Mouse (Mus musculus) layer of hippocampus, postnatal 10 days (tissue): ENCODE measurements around the gene Stk25. TPM values are rescaled to one million over a fixed set of nuclear protein-coding genes. Genes with fewer than 3 reads are reported as not detected.
A peak's percentile ranks its signal among the peaks of the same experiment; 100 is the strongest.

Experiments used
- DNase-seq, 2 experiments: peaks; one replicate each; pipeline ENCODE4 v3.0.0; 2021; ENCODE audit warnings: low spot score in 2 of 2
- total RNA-seq, 2 experiments: library from RNA; stranded (reverse); gene quantifications; 2 replicates each; pipeline ENCODE4 v1.2.3; 2021

Stk25 gene
- total RNA-seq, 2 experiments from 2014 or later = 353 to 378 TPM

DNA sequence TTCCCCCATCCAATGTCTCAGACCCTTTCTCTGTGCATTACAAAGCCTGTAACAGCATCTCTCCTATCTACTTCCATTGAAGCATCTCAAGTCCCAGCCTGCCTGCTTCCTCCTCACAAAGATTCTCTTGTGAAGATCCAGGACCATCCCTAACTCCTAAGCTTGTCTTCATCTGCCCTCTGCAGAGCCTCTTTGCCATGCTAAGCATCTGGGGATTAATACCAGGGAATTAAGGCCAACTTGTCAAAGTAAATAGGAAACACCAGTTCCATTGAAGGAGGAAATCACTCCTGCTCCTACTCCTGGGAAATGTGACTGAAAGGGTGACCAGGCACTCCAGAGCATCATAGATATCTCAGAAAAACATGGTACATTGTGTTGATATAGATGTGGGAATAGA lies 11.5 kb upstream of the Stk25 start:
- DNase-seq = no peak

- DNase-seq = peak; percentile 74 to 81
Observed at GRCm38 (mm10) chr1:93668791-93669548, 10.5 kb upstream of the Stk25 start.

GRCm38 (mm10) chr1:93667760-93668400 lies 9.4 kb upstream of the Stk25 start:
- DNase-seq = no peak

DNA sequence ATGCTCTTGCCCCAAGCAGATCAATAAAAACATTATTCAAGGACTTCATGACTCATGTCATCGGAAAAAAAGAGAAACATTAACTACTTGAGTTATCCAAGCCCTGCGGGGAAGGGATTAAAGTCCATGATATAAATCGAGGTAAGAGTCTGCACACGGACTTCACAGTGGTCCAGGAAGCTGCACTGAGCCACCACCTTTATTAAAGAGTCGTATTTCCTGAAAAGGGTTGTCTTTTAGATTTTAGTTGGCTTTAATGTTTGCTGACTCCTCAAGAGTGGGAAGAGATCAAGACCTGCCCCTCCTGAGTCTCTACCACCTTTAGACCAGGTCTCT lies 1.5 kb downstream of the Stk25 start:
- DNase-seq = no peak

DNA sequence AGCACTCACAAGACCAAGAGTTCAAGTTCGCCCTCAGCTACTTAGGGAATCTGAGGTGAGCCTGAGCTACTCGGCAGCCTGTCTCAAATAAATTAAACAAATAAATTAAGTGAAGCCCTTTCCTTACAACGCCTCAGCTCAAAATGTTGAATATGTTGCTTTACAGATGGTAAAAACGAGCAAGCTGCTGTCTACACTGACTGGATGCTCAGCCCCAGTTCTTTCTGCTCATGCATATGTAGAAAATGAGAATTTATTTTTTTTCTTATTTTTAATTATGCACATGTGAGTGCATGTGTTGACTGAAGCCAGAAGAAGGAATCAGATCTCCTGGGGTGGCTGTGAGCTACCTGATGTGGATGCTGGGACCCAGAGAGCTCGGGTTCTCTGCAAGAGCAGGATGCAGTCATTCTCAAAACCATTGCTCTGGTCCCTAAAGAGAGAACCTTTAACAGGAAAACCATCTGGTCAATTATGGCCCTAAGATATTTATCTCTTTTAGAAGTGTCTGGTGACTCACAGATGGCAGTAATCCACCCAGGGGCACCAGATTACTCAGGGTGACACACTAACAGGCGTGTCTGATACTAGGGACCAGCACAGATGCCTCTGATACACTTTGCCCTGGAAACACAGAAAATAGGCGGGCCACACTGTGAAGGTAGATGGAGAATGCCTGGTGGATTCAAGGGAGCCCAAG lies 2.0 kb downstream of the Stk25 start:
- no peak for DNase-seq

- DNase-seq = no peak
Observed at GRCm38 (mm10) chr1:93654798-93655197, 3.7 kb downstream of the Stk25 start.

DNA sequence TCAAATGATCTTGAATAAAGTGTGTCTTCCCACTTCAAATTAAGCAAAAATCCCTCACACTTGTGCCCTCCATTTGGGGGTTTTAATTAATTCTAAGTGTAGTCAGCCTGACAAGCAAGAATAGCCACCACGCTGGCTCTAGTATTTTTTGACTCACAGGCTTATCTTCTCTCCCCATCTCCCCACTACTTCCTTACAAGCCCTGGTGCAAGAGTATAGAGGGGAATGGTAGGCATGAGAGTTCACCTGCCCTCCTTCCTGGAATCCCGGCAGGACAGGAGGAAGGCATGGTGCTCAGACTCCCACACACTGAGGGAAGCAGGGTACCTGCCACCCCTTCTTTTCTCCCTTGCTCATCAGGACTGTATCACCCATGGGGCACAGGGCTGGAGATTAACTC lies 4.2 kb downstream of the Stk25 start:
- DNase-seq = no peak

DNA sequence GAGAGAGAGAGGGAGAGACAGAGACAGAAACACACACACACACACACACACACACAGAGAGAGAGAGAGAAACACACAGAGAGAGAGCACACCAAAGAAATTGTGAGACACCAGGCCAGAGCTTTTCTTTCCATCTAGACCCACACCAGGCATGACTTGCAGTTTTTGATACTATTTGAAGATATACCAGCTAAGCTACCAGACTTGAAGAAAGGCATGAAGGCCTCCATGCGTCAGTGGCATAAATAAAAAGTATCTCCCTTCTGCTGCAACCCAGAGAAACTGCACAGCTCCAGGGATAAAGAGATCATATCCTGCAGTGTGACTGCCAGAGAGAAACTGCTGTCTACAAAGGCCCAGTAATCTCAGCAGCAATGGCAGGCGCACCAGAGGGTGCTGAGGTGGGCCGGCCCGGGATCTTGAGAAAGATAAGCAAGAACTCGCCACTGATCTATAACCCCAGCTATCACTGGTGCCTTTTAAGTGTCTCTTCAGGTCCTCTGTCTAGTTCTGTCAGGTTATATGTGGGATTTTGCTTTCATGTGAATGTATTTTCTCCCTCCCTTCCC lies 8.8 kb downstream of the Stk25 start:
- no peak for DNase-seq

DNA sequence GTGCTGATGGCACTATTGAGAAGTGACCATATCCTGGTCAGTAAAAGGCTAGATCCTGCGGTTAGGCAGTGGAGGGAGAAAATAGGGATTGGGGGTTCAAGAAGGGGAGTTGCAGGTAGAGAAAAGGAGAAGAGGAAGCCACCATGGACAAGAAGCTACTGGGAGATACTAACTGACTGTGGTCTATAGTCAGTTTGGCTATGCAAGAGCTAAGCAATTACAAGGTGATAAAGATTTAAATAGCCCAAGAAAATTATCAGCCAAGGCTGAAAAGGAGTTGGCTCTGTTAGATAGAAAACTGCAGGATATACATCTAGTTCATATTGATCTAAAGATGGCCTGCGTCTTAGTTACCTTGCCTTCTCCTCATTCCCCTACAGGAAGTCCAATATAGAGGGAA lies 15.8 kb downstream of the Stk25 start:
- no peak for DNase-seq

DNA sequence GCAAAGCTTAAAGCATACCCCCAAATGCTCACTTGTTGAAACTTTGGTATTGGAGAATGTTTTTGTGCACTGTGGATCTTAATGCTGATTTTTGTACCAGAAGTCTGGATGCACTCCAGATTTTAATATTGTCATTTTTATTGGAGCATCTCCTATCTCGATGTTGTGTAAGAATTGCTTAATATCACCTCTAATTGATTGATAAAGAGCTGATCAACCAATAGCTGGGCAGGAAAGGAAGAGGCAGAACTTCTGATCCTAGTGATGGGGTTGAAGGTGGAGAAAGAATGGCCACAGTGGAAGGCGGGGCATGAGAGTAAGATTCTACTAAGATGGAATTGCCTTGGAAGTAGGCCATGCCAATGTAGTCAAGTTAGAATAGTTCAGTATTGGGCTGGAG lies 16.5 kb downstream of the Stk25 start:
- DNase-seq = no peak

- no peak for DNase-seq
Observed at GRCm38 (mm10) chr1:93636211-93636897, 22.1 kb downstream of the Stk25 start.

GRCm38 (mm10) chr1:93635580-93636192 lies 22.8 kb downstream of the Stk25 start:
- peak; percentile 98 for DNase-seq

DNA sequence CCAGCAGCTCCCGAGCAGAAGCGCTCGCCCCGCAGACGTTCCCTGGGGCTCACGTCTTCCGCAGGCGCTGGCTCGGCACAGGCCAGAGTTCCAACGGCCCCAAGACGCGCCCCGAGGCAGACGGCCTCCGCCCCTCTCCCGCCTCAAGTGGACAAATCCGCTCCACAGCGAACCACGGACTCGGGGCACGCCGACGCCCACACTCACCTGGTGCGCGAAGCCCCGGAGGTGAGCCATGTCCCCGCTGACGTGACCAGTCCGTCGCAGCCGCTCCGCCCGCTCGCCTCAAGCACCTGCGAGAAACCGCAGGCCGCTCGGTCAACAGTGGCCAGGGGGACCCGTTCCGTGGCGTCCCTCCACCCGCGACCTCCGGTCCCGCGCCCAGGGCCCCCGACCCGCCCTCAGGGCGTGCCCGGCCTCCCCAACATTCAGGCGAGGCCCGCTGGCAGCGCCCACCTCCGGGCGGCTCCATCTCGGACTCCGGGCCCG lies 23.3 kb downstream of the Stk25 start:
- DNase-seq = no peak

GRCm38 (mm10) chr1:93634481-93634891 lies 24.0 kb downstream of the Stk25 start:
- DNase-seq = peak; percentile 45 to 46

DNA sequence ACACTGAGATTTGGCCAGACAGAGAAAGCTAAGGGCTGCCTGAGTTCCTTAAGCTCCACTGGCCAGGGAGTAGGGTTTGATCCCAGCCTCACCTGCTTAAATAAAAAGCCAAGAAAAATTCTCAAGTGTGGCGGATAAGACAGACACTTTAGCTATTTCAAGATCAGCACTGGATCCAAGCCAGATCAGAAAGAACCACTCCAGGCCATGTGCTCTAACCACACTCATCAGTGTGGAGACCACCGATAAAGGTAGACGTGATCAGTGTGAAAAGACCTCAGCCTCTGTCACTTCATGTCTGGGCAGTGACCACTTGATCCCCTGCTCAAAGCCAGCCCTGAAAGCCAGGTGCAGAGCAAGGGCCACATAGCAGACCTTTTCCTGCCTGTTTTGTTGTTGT lies 25.7 kb downstream of the Stk25 start:
- no peak for DNase-seq

GRCm38 (mm10) chr1:93630796-93631195 lies 27.7 kb downstream of the Stk25 start:
- DNase-seq = no peak

- no peak for DNase-seq
Observed at GRCm38 (mm10) chr1:93624502-93624901, 34.0 kb downstream of the Stk25 start.

DNA sequence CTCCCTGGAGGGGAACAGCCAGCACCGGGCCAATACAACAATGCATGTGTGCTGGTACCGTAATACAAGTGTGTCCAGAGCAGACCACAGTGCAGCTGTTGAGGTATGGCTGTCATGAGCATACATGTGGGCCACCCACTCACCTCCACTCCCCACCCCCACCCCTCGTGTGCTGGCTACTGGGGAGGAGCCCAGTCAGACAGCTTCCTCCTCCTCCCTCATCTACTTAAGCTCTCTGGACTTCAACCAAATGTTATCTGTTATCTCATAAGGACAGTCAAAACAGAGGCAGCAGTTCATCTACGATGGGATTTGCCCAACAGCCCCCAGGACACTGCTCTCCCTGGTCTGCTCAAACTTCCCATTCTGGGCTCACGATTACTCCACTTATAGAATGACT lies 39.5 kb downstream of the Stk25 start:
- no peak for DNase-seq

- no peak for DNase-seq
Observed at GRCm38 (mm10) chr1:93618059-93618748, 40.3 kb downstream of the Stk25 start.

- DNase-seq = no peak
Observed at GRCm38 (mm10) chr1:93609762-93610161, 48.7 kb downstream of the Stk25 start.
